Mouse (Mus musculus) neural tube, embryonic 11.5 days (tissue): Measurements from ENCODE around the gene Fuk. TPM values are rescaled to one million over a fixed set of nuclear protein-coding genes. Genes with fewer than 3 reads are reported as not detected.

Experiments used
- ATAC-seq: fragments of 200-750 bp; cut with Nextera tagmentation; 2 replicates; pipeline ENCODE4 v1.8.0; 2017; ENCODE audit warnings: moderate number of reproducible peaks, mild to moderate bottlenecking, moderate TSS enrichment, moderate library complexity; ENCODE audit not compliant: insufficient read depth, low FRiP score, low TSS enrichment
- DNase-seq: peaks from one replicate; pipeline ENCODE4 v3.0.0-alpha.2; 2015; ENCODE audit warnings: low spot score
- H3K27ac ChIP-seq: fragments of 300-500 bp; sonication (generic); 2 replicates; pipeline ENCODE4 v1.5.1; 2014; ENCODE audit warnings: low read depth, mild to moderate bottlenecking, low read length
- H3K27me3 ChIP-seq: fragments of 300-500 bp; sonication (generic); 2 replicates; pipeline ENCODE4 v1.6.1; 2014; ENCODE audit warnings: mild to moderate bottlenecking, low read length, mixed read lengths; ENCODE audit not compliant: control insufficient read depth, insufficient read depth
- H3K36me3 ChIP-seq: fragments of 300-500 bp; sonication (generic); 2 replicates; pipeline ENCODE4 v1.6.1; 2014; ENCODE audit warnings: mild to moderate bottlenecking, low read length, moderate library complexity, mixed read lengths; ENCODE audit not compliant: control insufficient read depth, insufficient read depth
- H3K4me1 ChIP-seq: fragments of 300-500 bp; sonication (generic); 2 replicates; pipeline ENCODE4 v1.6.1; 2014; ENCODE audit warnings: low read length, mixed read lengths; ENCODE audit not compliant: control insufficient read depth, insufficient read depth
- H3K4me2 ChIP-seq: fragments of 300-500 bp; sonication (generic); 2 replicates; pipeline ENCODE4 v1.6.1; 2014; ENCODE audit warnings: low read depth, mild to moderate bottlenecking, moderate library complexity
- H3K4me3 ChIP-seq: fragments of 300-500 bp; sonication (generic); 2 replicates; pipeline ENCODE4 v1.5.1; 2014; ENCODE audit warnings: low read depth, low read length
- H3K9ac ChIP-seq: fragments of 300-500 bp; sonication (generic); 2 replicates; pipeline ENCODE4 v1.6.1; 2014; ENCODE audit warnings: mild to moderate bottlenecking, low read length
- H3K9me3 ChIP-seq: fragments of 300-500 bp; sonication (generic); 2 replicates; pipeline ENCODE4 v1.6.1; 2016; ENCODE audit warnings: low read length; ENCODE audit not compliant: control insufficient read depth
- WGBS: fragments of 180-500 bp; shearing (Covaris S2); extraction: QIAGEN DNeasy Blood & Tissue Kit; methylation state at CpG from one replicate; pipeline ENCODE4 v1.1.7; 2014; 5-methylcytosine and 5-hydroxymethylcytosine counted together
- polyA plus RNA-seq: library from polyadenylated mRNA; unstranded; fragments of >200 nt; fragmentation: Nextera tagmentation; extraction: Ambion mirVana; gene quantifications from 2 replicates; pipeline ENCODE4 v1.2.1, GENCODE M21; 2014

Fuk gene
- polyA plus RNA-seq, 1 experiment from 2014 or later = 6.4 TPM

- Histone ChIP-seq H3K4me3 (peak overlapping the region; percentile 91), H3K27ac (no peak overlapping the region), H3K36me3 (peaks cover 12% of the 10 kb centered on the region), H3K4me2 (peak overlapping the region; percentile 40), H3K9ac (peak overlapping the region; percentile 67; the same call in 1 of the 2 replicates), H3K9me3 (no peaks in the 10 kb centered on the region), H3K4me1 (peaks cover 7% of the 10 kb centered on the region), H3K27me3 (no peaks in the 10 kb centered on the region)
- 67% methylated on average over 14 of the region's 14 CpGs for WGBS
- no peak for DNase-seq
- no peak for ATAC-seq
Observed at GRCm38 (mm10) chr8:110847645-110848495, 54.4 kb downstream of the Fuk start.

GRCm38 (mm10) chr8:110847171-110847549 lies 55.1 kb downstream of the Fuk start:
- Histone ChIP-seq H3K9me3 (no peaks in the 10 kb centered on the region), H3K4me3 (peak overlapping the region; percentile 91), H3K4me1 (peaks cover 7% of the 10 kb centered on the region), H3K4me2 (peak overlapping the region; percentile 40), H3K36me3 (peaks cover 6% of the 10 kb centered on the region; the same call in 1 of the 2 replicates), H3K9ac (peak overlapping the region; percentile 67), H3K27me3 (no peaks in the 10 kb centered on the region), H3K27ac (no peak overlapping the region)
- ATAC-seq = 0 out of 2 replicates have a peak, but pooled peaks have one; percentile 9
- WGBS = 2% methylated on average over 13 of the region's 13 CpGs
- no peak for DNase-seq

GRCm38 (mm10) chr8:110846405-110847170 lies 55.7 kb downstream of the Fuk start, which contains the start of the genes Cog4 and Sf3b3:
Gene Cog4 (plus strand): TSS chr8:110846600.
Gene Sf3b3 (minus strand): TSS chr8:110846787.
- peaks cover 7% of the 10 kb centered on the region for H3K4me1 ChIP-seq
- H3K27me3 ChIP-seq = no peaks in the 10 kb centered on the region
- no peaks in the 10 kb centered on the region for H3K9me3 ChIP-seq
- DNase-seq (peak; percentile 89), ATAC-seq (peak; percentile 86)
- peak within 1 kb of the TSS; percentile 83 for H3K4me2 ChIP-seq
- WGBS = under 1% methylated on average over 53 of the region's 53 CpGs
- peak within 1 kb of the TSS; percentile 74 for H3K27ac ChIP-seq
- H3K36me3 ChIP-seq = peaks cover 6% of the 10 kb centered on the region
- H3K4me3 ChIP-seq = peak within 1 kb of the TSS; percentile 91
- H3K9ac ChIP-seq = peak within 1 kb of the TSS; percentile 95

- Histone ChIP-seq H3K4me3 (peak overlapping the region; percentile 91), H3K4me1 (peaks cover 7% of the 10 kb centered on the region), H3K9ac (peak overlapping the region; percentile 95), H3K27ac (peak overlapping the region; percentile 74; the same call in 1 of the 2 replicates), H3K9me3 (no peaks in the 10 kb centered on the region), H3K36me3 (peaks cover 6% of the 10 kb centered on the region), H3K27me3 (no peaks in the 10 kb centered on the region), H3K4me2 (peak overlapping the region; percentile 83)
- ATAC-seq (no peak), DNase-seq (peak; percentile 13)
- 9% methylated on average over 17 of the region's 17 CpGs for WGBS
Observed at GRCm38 (mm10) chr8:110845821-110846404, 56.4 kb downstream of the Fuk start.

- no peaks in the 10 kb centered on the region for H3K27me3 ChIP-seq
- H3K4me1 ChIP-seq = peaks cover 7% of the 10 kb centered on the region
- ATAC-seq = no peak
- no peak for DNase-seq
- 0 out of 2 replicates have a peak overlapping the region, but pooled peaks have one; percentile 83 for H3K4me2 ChIP-seq
- 88% methylated on average over 3 of the region's 3 CpGs for WGBS
- peak overlapping the region; percentile 91 for H3K4me3 ChIP-seq
- no peak overlapping the region for H3K9ac ChIP-seq
- H3K27ac ChIP-seq = no peak overlapping the region
- no peaks in the 10 kb centered on the region for H3K9me3 ChIP-seq
- H3K36me3 ChIP-seq = peaks cover 9% of the 10 kb centered on the region
Observed at GRCm38 (mm10) chr8:110844941-110845340, 57.3 kb downstream of the Fuk start.

DNA sequence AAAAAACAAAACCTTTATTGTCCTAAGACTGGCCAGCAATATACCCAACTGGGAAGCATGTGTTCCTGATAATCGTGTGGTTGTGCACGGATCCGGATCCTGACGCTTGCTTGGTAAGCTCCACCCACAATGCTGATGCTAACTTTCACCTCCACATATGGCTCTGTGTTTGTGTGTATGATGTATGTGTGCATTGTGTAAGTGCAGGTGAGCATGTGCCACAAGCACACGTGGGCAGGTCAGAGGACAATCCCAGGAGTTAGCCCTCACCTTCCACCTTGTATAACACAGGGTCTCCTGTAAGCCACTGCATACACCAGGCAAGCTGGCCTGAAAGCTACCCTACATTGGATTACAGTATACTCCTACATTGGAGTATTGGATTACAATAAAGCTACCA lies 59.1 kb downstream of the Fuk start:
- Histone ChIP-seq H3K9me3 (no peaks in the 10 kb centered on the region), H3K27me3 (no peaks in the 10 kb centered on the region), H3K4me3 (no peak overlapping the region), H3K9ac (no peak overlapping the region), H3K27ac (no peak overlapping the region), H3K36me3 (peaks cover 14% of the 10 kb centered on the region), H3K4me2 (no peak overlapping the region), H3K4me1 (peaks cover 7% of the 10 kb centered on the region)
- 91% methylated on average over 5 of the region's 5 CpGs for WGBS
- no peak for DNase-seq
- no peak for ATAC-seq

DNA sequence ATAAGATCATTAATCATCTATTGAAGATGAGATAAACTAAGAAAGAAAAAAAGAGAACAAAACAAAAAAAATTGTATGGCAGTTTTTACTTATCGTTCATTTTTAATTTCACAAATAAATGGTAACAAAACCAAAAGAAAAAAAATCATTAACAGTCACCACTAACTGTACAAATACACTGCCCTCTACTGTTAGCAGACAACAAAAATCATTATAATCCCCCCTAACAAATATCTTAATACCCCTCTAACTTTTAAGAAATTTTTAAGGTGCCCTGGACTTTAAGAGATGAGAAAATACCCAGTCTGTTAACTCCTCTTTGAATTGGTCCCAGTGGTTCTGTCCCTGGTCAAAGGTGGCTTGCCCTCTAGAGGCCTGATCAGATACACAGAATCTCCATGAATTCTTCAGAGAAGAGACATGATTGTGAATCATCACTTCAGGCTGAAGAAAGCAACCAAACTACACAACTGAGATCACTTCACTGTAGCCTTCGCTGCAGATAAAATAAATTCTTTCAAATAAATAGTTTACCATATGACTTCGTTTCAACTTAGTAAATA lies 60.2 kb downstream of the Fuk start:
- no peak for DNase-seq

More for the DNA sequence above, 60.2 kb downstream of the Fuk start:
- Histone ChIP-seq H3K9ac (no peak overlapping the region), H3K27ac (no peak overlapping the region), H3K4me3 (no peak overlapping the region), H3K9me3 (no peaks in the 10 kb centered on the region), H3K27me3 (no peaks in the 10 kb centered on the region), H3K4me1 (no peaks in the 10 kb centered on the region), H3K4me2 (no peak overlapping the region), H3K36me3 (peaks cover 21% of the 10 kb centered on the region)
- 92% methylated on average over 3 of the region's 3 CpGs for WGBS
- no peak for ATAC-seq
